In genomic region chr7:126083341-126083979, GRCm38 (mm10) we compare ENCODE assay signal across 12 mouse cellular contexts. TPM values are rescaled to one million over a fixed set of nuclear protein-coding genes. Genes with fewer than 3 reads are reported as not detected.
A peak's percentile ranks its signal among the peaks of the same experiment; 100 is the strongest.
DNase-seq lines count a peak whose midpoint lies in the region; ATAC-seq and TF ChIP-seq lines count a peak whose summit lies in the region.
"Had no signal": no experiment of that assay in that cellular context is flagged by ENCODE, and none has a peak within 500 bp of the region (broad histone marks: within the 10 kb centered on the region; RNA-seq: fewer than 3 reads in every experiment).

No protein-coding gene starts in this region.

- peaks cover 6% of the 10 kb centered on the region; the same call in 1 of the 2 replicates for H3K4me1 ChIP-seq in hindbrain, embryonic 11.5 days (replicated peaks; ENCODE audit: control insufficient read depth, insufficient read depth, low read length)
- peaks cover 51% of the 10 kb centered on the region for H3K4me1 ChIP-seq in hindbrain, embryonic 13.5 days (replicated peaks)
- H3K4me1 ChIP-seq in lung, embryonic 14.5 days (ENCODE audit: insufficient read depth): no peaks in the 10 kb centered on the region
- 0 out of 2 replicates have a peak, but pooled peaks cover 2% of the 10 kb centered on the region for H3K4me1 ChIP-seq in lung, adult 2 months (ENCODE audit: control insufficient read depth, insufficient read depth, low read length)

- WGBS in hindbrain, embryonic 11.5 days: 25% methylated on average over 9 of the region's 9 CpGs
- 15% methylated on average over 9 of the region's 9 CpGs for WGBS in hindbrain, embryonic 13.5 days
- WGBS in lung, embryonic 14.5 days: 18% methylated on average over 9 of the region's 9 CpGs
- WGBS in lung, adult 2 months: 20% methylated on average over 9 of the region's 9 CpGs

- no peaks in the 10 kb centered on the region for H3K9me3 ChIP-seq in hindbrain, embryonic 11.5 days (ENCODE audit: control insufficient read depth, low read length)
- no peaks in the 10 kb centered on the region for H3K9me3 ChIP-seq in hindbrain, embryonic 13.5 days
- H3K9me3 ChIP-seq in lung, embryonic 14.5 days (ENCODE audit: low read depth, low read length): no peaks in the 10 kb centered on the region

- H3K4me2 ChIP-seq in hindbrain, embryonic 11.5 days (replicated peaks; ENCODE audit: low read depth, low read length): no peak overlapping the region
- no peak overlapping the region for H3K4me2 ChIP-seq in hindbrain, embryonic 13.5 days
- H3K4me2 ChIP-seq in lung, embryonic 14.5 days: no peak overlapping the region
- H3K4me2 ChIP-seq: liver, embryonic 11.5 days had no signal

- H3K9ac ChIP-seq in hindbrain, embryonic 11.5 days (ENCODE audit: low read depth, low read length): no peak overlapping the region
- H3K9ac ChIP-seq in hindbrain, embryonic 13.5 days: no peak overlapping the region
- H3K9ac ChIP-seq in lung, embryonic 14.5 days: no peak overlapping the region

- H3K27ac ChIP-seq in hindbrain, embryonic 11.5 days (ENCODE audit: low read depth, low read length): no peak overlapping the region
- no peak overlapping the region for H3K27ac ChIP-seq in hindbrain, embryonic 13.5 days
- no peak overlapping the region for H3K27ac ChIP-seq in lung, embryonic 14.5 days (ENCODE audit: low read depth)

- ATAC-seq in hindbrain, embryonic 11.5 days (ENCODE audit: low FRiP score): no peak
- no peak for ATAC-seq in hindbrain, embryonic 13.5 days (ENCODE audit: low FRiP score)
- ATAC-seq in lung, embryonic 14.5 days (ENCODE audit: insufficient read depth): 0 out of 2 replicates have a peak, but pooled peaks have one; percentile 8
- ATAC-seq: midbrain, embryonic 16.5 days had no signal

- peak; percentile 59 for TF ChIP-seq CTCF in lung, embryonic 14.5 days (IDR thresholded peaks at IDR 0.05; ENCODE audit: low read depth)
- TF ChIP-seq CTCF in lung, adult 2 months (IDR thresholded peaks at IDR 0.05; ENCODE audit: insufficient read depth, low read length): no peak

- peak; percentile 65 for DNase-seq in adrenal gland, postnatal 14 days
- DNase-seq in adrenal gland, postnatal 10 days: no peak
- peak; percentile 17 for DNase-seq in hindbrain, embryonic 11.5 days (ENCODE audit: low spot score)
- DNase-seq in lung, embryonic 14.5 days: peak; percentile 70
- no peak for DNase-seq in lung, adult 2 months
- peak; percentile 54 for DNase-seq in adrenal gland, postnatal 25 days
- DNase-seq in spleen, postnatal 36 days (ENCODE audit: low spot score in 2 of 2): no peak
- DNase-seq: heart, postnatal 4 days had no signal

- H3K4me3 ChIP-seq in hindbrain, embryonic 11.5 days (ENCODE audit: low read depth, low read length): no peak overlapping the region
- no peak overlapping the region for H3K4me3 ChIP-seq in hindbrain, embryonic 13.5 days
- H3K4me3 ChIP-seq in lung, embryonic 14.5 days (ENCODE audit: low read depth, low read length): no peak overlapping the region
- H3K4me3 ChIP-seq in lung, adult 2 months (replicated peaks; ENCODE audit: extremely low read depth, low read depth, low read length): no peak overlapping the region

- no peaks in the 10 kb centered on the region for H3K36me3 ChIP-seq in hindbrain, embryonic 11.5 days (ENCODE audit: control insufficient read depth, insufficient read depth, low read length)
- H3K36me3 ChIP-seq in hindbrain, embryonic 13.5 days: no peaks in the 10 kb centered on the region
- H3K36me3 ChIP-seq in lung, embryonic 14.5 days (ENCODE audit: insufficient read depth): no peaks in the 10 kb centered on the region

- peaks cover 47% of the 10 kb centered on the region for H3K27me3 ChIP-seq in hindbrain, embryonic 11.5 days (ENCODE audit: control insufficient read depth, insufficient read depth, low read length)
- peaks cover 75% of the 10 kb centered on the region for H3K27me3 ChIP-seq in hindbrain, embryonic 13.5 days
- peaks cover 53% of the 10 kb centered on the region for H3K27me3 ChIP-seq in lung, embryonic 14.5 days (ENCODE audit: insufficient read depth, low read length)

- no peak for TF ChIP-seq POLR2A in lung, adult 2 months (IDR thresholded peaks at IDR 0.05; ENCODE audit: borderline replicate concordance, extremely low read depth, low read depth, low read length)

RNA-seq across cellular contexts. Expression of gene Gsg1l, which starts 1.2 kb away (rescaled TPM):
- total RNA-seq in adrenal gland, postnatal 14 days (2021): 12.1 and 16.9 TPM in 2 replicates
- 1 to 10 TPM; 7.2 to 8.7 TPM for total RNA-seq in adrenal gland, postnatal 10 days (2021)
- polyA plus RNA-seq in hindbrain, embryonic 11.5 days (2014; fragmentation: Nextera tagmentation; extraction: Ambion mirVana): 2.7 and 4.6 TPM in 2 replicates
- 7.1 and 8.8 TPM in 2 replicates for polyA plus RNA-seq in hindbrain, embryonic 13.5 days (2015; fragmentation: Nextera tagmentation; extraction: Ambion mirVana)
- 3.2 and 3.3 TPM in 2 replicates for polyA plus RNA-seq in lung, embryonic 14.5 days (2014; fragmentation: Nextera tagmentation; extraction: Ambion mirVana)
- 4.8 and 5.6 TPM in 2 replicates for polyA plus RNA-seq in lung, adult 2 months (2012; rRNA removed)
- 52.1 and 77.9 TPM in 2 replicates for total RNA-seq in adrenal gland, postnatal 25 days (2021)
- polyA plus RNA-seq: C2C12 had no signal

Comparison
In these comparisons a context has a peak if more than half of its experiments do, and no peak if none do; other contexts are left out.
1. DNase-seq: peak in adrenal gland, postnatal 14 days (single experiment), hindbrain, embryonic 11.5 days (single experiment), lung, embryonic 14.5 days (single experiment) and adrenal gland, postnatal 25 days (single experiment); none in adrenal gland, postnatal 10 days (single experiment), lung, adult 2 months (single experiment) and spleen, postnatal 36 days (0 of 2).